Mouse (Mus musculus) ES-Bruce4 (cell line): ENCODE results near the gene Glis2.

Source experiments
- CTCF ChIP-seq: IDR thresholded peaks from one replicate; pipeline ENCODE4 v1.8.1; 2011; ENCODE audit warnings: low read depth, low read length
- EP300 ChIP-seq: IDR thresholded peaks from 2 replicates; pipeline ENCODE4 v1.6.1; 2011; ENCODE audit warnings: low read depth, low read length; ENCODE audit not compliant: insufficient read depth
- POLR2A ChIP-seq: IDR thresholded peaks from one replicate; pipeline ENCODE4 v1.8.1; 2011; ENCODE audit warnings: low read length; ENCODE audit not compliant: insufficient read depth

DNA sequence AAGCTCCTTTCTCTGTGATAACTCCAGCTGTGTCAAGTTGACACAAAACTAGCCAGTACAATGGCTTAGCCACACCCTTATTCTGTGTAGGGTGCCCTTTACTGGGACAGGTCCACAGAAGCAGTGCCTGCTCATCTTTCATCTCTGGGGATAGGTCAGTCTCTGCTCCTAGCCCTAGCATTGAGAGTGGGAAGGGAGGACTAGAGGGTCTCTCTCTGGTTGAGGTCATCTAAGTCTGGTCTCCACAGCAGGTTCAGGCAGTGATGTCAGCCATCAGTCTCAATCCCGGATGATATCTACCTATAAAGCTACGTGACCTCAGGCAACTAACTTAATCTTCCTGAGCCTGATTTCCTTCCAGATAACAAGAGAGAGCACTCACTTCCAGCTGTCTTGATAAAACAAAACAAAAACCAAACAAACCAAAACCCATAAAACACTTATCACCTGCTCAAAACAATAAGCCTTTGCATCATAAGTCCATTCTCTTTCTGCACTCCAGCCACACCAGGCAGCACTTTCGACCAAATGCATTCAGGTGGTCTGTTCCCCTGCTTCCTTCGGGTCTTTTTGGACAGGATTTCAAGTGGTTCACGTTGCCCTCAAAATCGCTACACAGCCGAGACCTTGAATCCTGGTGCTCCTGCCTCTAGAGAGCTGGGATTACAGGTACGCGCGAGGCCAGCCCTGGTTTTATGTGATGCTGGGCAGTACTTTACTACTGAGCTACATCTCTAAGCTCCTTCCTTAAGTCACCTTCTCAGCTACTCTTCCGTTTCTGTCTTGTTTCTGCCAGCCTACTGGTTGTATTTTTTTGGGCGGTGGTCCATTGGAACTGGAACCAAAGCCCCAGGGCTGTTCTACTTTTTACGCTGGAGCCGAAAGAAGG is 8.6 kb upstream of the Glis2 start:
- TF ChIP-seq POLR2A: no peak
- TF ChIP-seq CTCF: no peak
- no peak for TF ChIP-seq EP300
